Mouse (Mus musculus) neural tube, embryonic 14.5 days (tissue): ENCODE results near the gene Wdr17. TPM values are rescaled to one million over a fixed set of nuclear protein-coding genes. Genes with fewer than 3 reads are reported as not detected.
A peak's percentile ranks its signal among the peaks of the same experiment; 100 is the strongest.

Experiments
- ATAC-seq: fragments of 200-750 bp; cut with Nextera tagmentation; 2 replicates; pipeline ENCODE4 v1.8.0; 2017; ENCODE audit warnings: low read depth, mild to moderate bottlenecking, moderate TSS enrichment, moderate library complexity
- H3K27ac ChIP-seq: fragments of 300-500 bp; sonication (generic); 2 replicates; pipeline ENCODE4 v1.5.1; 2014; ENCODE audit warnings: low read depth, mild to moderate bottlenecking, control low read depth, low read length, moderate library complexity, mixed read lengths
- H3K27me3 ChIP-seq: fragments of 300-500 bp; sonication (generic); 2 replicates; pipeline ENCODE4 v1.6.1; 2014; ENCODE audit warnings: low read length; ENCODE audit not compliant: control insufficient read depth, insufficient read depth
- H3K36me3 ChIP-seq: fragments of 300-500 bp; sonication (generic); 2 replicates; pipeline ENCODE4 v1.6.1; 2014; ENCODE audit warnings: low read length, mixed read lengths; ENCODE audit not compliant: control insufficient read depth, insufficient read depth
- H3K4me1 ChIP-seq: fragments of 300-500 bp; sonication (generic); 2 replicates; pipeline ENCODE4 v1.6.1; 2014; ENCODE audit warnings: low read length; ENCODE audit not compliant: control insufficient read depth, insufficient read depth
- H3K4me2 ChIP-seq: fragments of 300-500 bp; sonication (generic); 2 replicates; pipeline ENCODE4 v1.6.1; 2014; ENCODE audit warnings: mild to moderate bottlenecking, low read depth, low read length, control low read depth
- H3K4me3 ChIP-seq: fragments of 300-500 bp; sonication (generic); 2 replicates; pipeline ENCODE4 v1.5.1; 2014; ENCODE audit warnings: low read depth, low read length, control low read depth, mixed read lengths
- H3K9ac ChIP-seq: fragments of 300-500 bp; sonication (generic); replicated peaks from 2 replicates; pipeline ENCODE4 v1.6.1; 2014; ENCODE audit warnings: low read depth, mild to moderate bottlenecking, control low read depth, low read length, mixed read lengths
- H3K9me3 ChIP-seq: fragments of 300-500 bp; sonication (generic); 2 replicates; pipeline ENCODE4 v1.6.1; 2016; ENCODE audit warnings: low read length; ENCODE audit not compliant: control insufficient read depth
- WGBS: fragments of 180-500 bp; shearing (Covaris S2); extraction: QIAGEN DNeasy Blood & Tissue Kit; methylation state at CpG from one replicate; pipeline ENCODE4 v1.1.7; 2014; 5-methylcytosine and 5-hydroxymethylcytosine counted together
- polyA plus RNA-seq: library from polyadenylated mRNA; unstranded; fragments of >200 nt; fragmentation: Nextera tagmentation; extraction: Ambion mirVana; gene quantifications from 2 replicates; pipeline ENCODE4 v1.2.1, GENCODE M21; 2014

Wdr17 gene
- polyA plus RNA-seq, 1 experiment from 2014 or later = 15.1 TPM

GRCm38 (mm10) chr8:54894180-54894579, 7.2 kb upstream of the Wdr17 start:
- H3K9me3 ChIP-seq = no peaks in the 10 kb centered on the region
- H3K4me1 ChIP-seq = no peaks in the 10 kb centered on the region
- WGBS = 85% methylated on average over 1 of the region's 1 CpGs
- H3K4me3 ChIP-seq = no peak overlapping the region
- H3K27me3 ChIP-seq = no peaks in the 10 kb centered on the region
- no peak overlapping the region for H3K9ac ChIP-seq
- H3K36me3 ChIP-seq = no peaks in the 10 kb centered on the region
- no peak overlapping the region for H3K4me2 ChIP-seq
- ATAC-seq = no peak
- H3K27ac ChIP-seq = no peak overlapping the region

GRCm38 (mm10) chr8:54886560-54886959, 424 bp downstream of the Wdr17 start:
- no peaks in the 10 kb centered on the region for H3K4me1 ChIP-seq
- no peaks in the 10 kb centered on the region for H3K36me3 ChIP-seq
- no peaks in the 10 kb centered on the region for H3K27me3 ChIP-seq
- H3K9me3 ChIP-seq = no peaks in the 10 kb centered on the region
- no peak overlapping the region for H3K9ac ChIP-seq
- 87% methylated on average over 4 of the region's 4 CpGs for WGBS
- no peak overlapping the region for H3K4me3 ChIP-seq
- ATAC-seq = no peak
- H3K27ac ChIP-seq = no peak overlapping the region
- no peak overlapping the region for H3K4me2 ChIP-seq

- no peak overlapping the region for H3K4me3 ChIP-seq
- no peak overlapping the region for H3K27ac ChIP-seq
- H3K9ac ChIP-seq = no peak overlapping the region
- H3K9me3 ChIP-seq = no peaks in the 10 kb centered on the region
- H3K27me3 ChIP-seq = no peaks in the 10 kb centered on the region
- WGBS = 93% methylated on average over 4 of the region's 4 CpGs
- no peaks in the 10 kb centered on the region for H3K36me3 ChIP-seq
- no peak overlapping the region for H3K4me2 ChIP-seq
- no peaks in the 10 kb centered on the region for H3K4me1 ChIP-seq
- no peak for ATAC-seq
Observed at GRCm38 (mm10) chr8:54876458-54876857, 10.5 kb downstream of the Wdr17 start.

GRCm38 (mm10) chr8:54864761-54865064, 22.3 kb downstream of the Wdr17 start:
- no peaks in the 10 kb centered on the region for H3K27me3 ChIP-seq
- no peak overlapping the region for H3K4me2 ChIP-seq
- no peaks in the 10 kb centered on the region for H3K4me1 ChIP-seq
- H3K9ac ChIP-seq = no peak overlapping the region
- peak overlapping the region; percentile 34; the same call in 1 of the 2 replicates for H3K27ac ChIP-seq
- no peaks in the 10 kb centered on the region for H3K36me3 ChIP-seq
- WGBS = 58% methylated on average over 1 of the region's 1 CpGs
- H3K9me3 ChIP-seq = no peaks in the 10 kb centered on the region
- 0 out of 2 replicates have a peak, but pooled peaks have one; percentile 28 for ATAC-seq
- no peak overlapping the region for H3K4me3 ChIP-seq

GRCm38 (mm10) chr8:54864038-54864760, 22.8 kb downstream of the Wdr17 start:
- 65% methylated on average over 4 of the region's 4 CpGs for WGBS
- no peaks in the 10 kb centered on the region for H3K9me3 ChIP-seq
- no peaks in the 10 kb centered on the region for H3K36me3 ChIP-seq
- no peaks in the 10 kb centered on the region for H3K27me3 ChIP-seq
- H3K9ac ChIP-seq = no peak overlapping the region
- H3K4me1 ChIP-seq = no peaks in the 10 kb centered on the region
- no peak overlapping the region for H3K27ac ChIP-seq
- H3K4me3 ChIP-seq = no peak overlapping the region
- peak; percentile 77 for ATAC-seq
- no peak overlapping the region for H3K4me2 ChIP-seq

GRCm38 (mm10) chr8:54836029-54836959, 50.7 kb downstream of the Wdr17 start:
- Histone ChIP-seq H3K4me2 (no peak overlapping the region), H3K36me3 (no peaks in the 10 kb centered on the region), H3K4me1 (no peaks in the 10 kb centered on the region), H3K9me3 (no peaks in the 10 kb centered on the region), H3K27me3 (no peaks in the 10 kb centered on the region), H3K9ac (no peak overlapping the region), H3K27ac (no peak overlapping the region), H3K4me3 (no peak overlapping the region)
- WGBS = 82% methylated on average over 5 of the region's 5 CpGs
- ATAC-seq = no peak

GRCm38 (mm10) chr8:54829794-54830426, 57.1 kb downstream of the Wdr17 start:
- Histone ChIP-seq H3K4me2 (no peak overlapping the region), H3K36me3 (no peaks in the 10 kb centered on the region), H3K4me3 (no peak overlapping the region), H3K4me1 (no peaks in the 10 kb centered on the region), H3K27ac (no peak overlapping the region), H3K27me3 (no peaks in the 10 kb centered on the region), H3K9ac (no peak overlapping the region), H3K9me3 (no peaks in the 10 kb centered on the region)
- ATAC-seq = no peak
- 63% methylated on average over 4 of the region's 4 CpGs for WGBS

GRCm38 (mm10) chr8:54827974-54828373, 59.0 kb downstream of the Wdr17 start:
- H3K9me3 ChIP-seq = no peaks in the 10 kb centered on the region
- H3K27me3 ChIP-seq = no peaks in the 10 kb centered on the region
- H3K27ac ChIP-seq = no peak overlapping the region
- H3K4me1 ChIP-seq = no peaks in the 10 kb centered on the region
- no peaks in the 10 kb centered on the region for H3K36me3 ChIP-seq
- no peak overlapping the region for H3K9ac ChIP-seq
- no peak overlapping the region for H3K4me2 ChIP-seq
- no peak for ATAC-seq
- H3K4me3 ChIP-seq = no peak overlapping the region
- WGBS = 91% methylated on average over 2 of the region's 2 CpGs

GRCm38 (mm10) chr8:54822956-54823355, 64.0 kb downstream of the Wdr17 start:
- WGBS = 87% methylated on average over 5 of the region's 5 CpGs
- no peaks in the 10 kb centered on the region for H3K27me3 ChIP-seq

More at GRCm38 (mm10) chr8:54822956-54823355, 64.0 kb downstream of the Wdr17 start:
- Histone ChIP-seq H3K36me3 (no peaks in the 10 kb centered on the region), H3K4me1 (no peaks in the 10 kb centered on the region), H3K27ac (no peak overlapping the region), H3K9ac (no peak overlapping the region), H3K4me2 (no peak overlapping the region), H3K4me3 (no peak overlapping the region), H3K9me3 (no peaks in the 10 kb centered on the region)
- ATAC-seq = no peak
